Mouse (Mus musculus) heart, embryonic 11.5 days (tissue): ENCODE measurements at regions not wholly inside any gene's neighbourhood (a gene's known extent, or its start where the extent isn't known, plus 50 kb on each side); places are given as distances from the start of the nearest gene placed in this dataset.

Source experiments
- ATAC-seq: fragments of 200-750 bp; cut with Nextera tagmentation; replicated peaks from 2 replicates; pipeline ENCODE4 v1.8.0; 2017; ENCODE audit warnings: moderate library complexity; ENCODE audit not compliant: insufficient number of reproducible peaks, low FRiP score, low TSS enrichment
- H3K27ac ChIP-seq: fragments of 300-500 bp; sonication (generic); 2 replicates; pipeline ENCODE4 v1.5.1; 2014; ENCODE audit warnings: mild to moderate bottlenecking, low read depth, low read length
- H3K27me3 ChIP-seq: fragments of 300-500 bp; sonication (generic); 2 replicates; pipeline ENCODE4 v1.6.1; 2014; ENCODE audit warnings: mild to moderate bottlenecking, low read length, mixed read lengths; ENCODE audit not compliant: control insufficient read depth, insufficient read depth
- H3K36me3 ChIP-seq: fragments of 300-500 bp; sonication (generic); 2 replicates; pipeline ENCODE4 v1.6.1; 2014; ENCODE audit warnings: mild to moderate bottlenecking, low read length, moderate library complexity, mixed read lengths; ENCODE audit not compliant: control insufficient read depth, insufficient read depth
- H3K4me1 ChIP-seq: fragments of 300-500 bp; sonication (generic); 2 replicates; pipeline ENCODE4 v1.6.1; 2014; ENCODE audit warnings: low read length; ENCODE audit not compliant: control insufficient read depth, insufficient read depth
- H3K4me2 ChIP-seq: fragments of 300-500 bp; sonication (generic); 2 replicates; pipeline ENCODE4 v1.6.1; 2014; ENCODE audit warnings: mild to moderate bottlenecking, moderate library complexity
- H3K4me3 ChIP-seq: fragments of 300-500 bp; sonication (generic); 2 replicates; pipeline ENCODE4 v1.5.1; 2014; ENCODE audit warnings: low read depth, low read length
- H3K9ac ChIP-seq: fragments of 300-500 bp; sonication (generic); 2 replicates; pipeline ENCODE4 v1.6.1; 2014; ENCODE audit warnings: mild to moderate bottlenecking, low read depth, low read length, moderate library complexity
- H3K9me3 ChIP-seq: fragments of 300-500 bp; sonication (generic); replicated peaks from 2 replicates; pipeline ENCODE4 v1.6.1; 2016; ENCODE audit warnings: low read length; ENCODE audit not compliant: control insufficient read depth
- WGBS: fragments of 180-500 bp; shearing (Covaris S2); extraction: QIAGEN DNeasy Blood & Tissue Kit; methylation state at CpG from one replicate; pipeline ENCODE4 v1.1.7; 2014; ENCODE audit not compliant: insufficient replicate concordance; 5-methylcytosine and 5-hydroxymethylcytosine counted together

DNA sequence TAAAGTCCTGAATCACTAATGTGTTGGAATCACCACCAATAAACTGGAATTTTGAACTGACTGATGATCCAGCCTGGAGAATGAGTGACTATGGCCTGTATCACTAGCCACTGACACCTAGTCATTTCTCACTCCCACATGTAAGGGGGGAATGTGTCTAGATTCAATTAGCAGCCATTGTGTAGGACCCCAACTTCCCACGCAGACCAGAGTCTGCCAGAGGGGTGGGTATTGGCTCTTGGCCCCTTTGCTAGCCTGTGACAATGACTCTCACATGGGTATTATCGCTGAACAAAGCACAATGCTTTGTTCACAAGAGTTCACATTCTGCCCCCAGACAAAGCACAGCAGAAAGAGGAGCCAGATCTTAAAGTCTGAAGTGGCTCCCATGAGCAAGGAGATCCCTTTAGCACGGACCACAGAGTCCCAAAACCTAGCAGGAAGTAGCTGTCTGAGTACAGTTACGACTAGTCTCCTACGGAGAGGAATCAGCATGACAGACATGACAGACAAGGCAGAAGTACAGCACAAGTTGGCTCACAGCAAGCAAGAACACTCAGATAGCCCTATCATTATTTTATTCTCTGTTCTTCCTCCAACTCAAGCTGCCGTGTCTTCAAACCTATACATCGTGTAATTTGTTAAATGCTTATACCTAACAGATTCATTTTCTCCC is 130.0 kb upstream of the Foxq1 start:
- Histone ChIP-seq H3K4me3 (no peak overlapping the region), H3K27me3 (no peaks in the 10 kb centered on the region), H3K9me3 (no peaks in the 10 kb centered on the region), H3K4me2 (no peak overlapping the region), H3K9ac (no peak overlapping the region), H3K4me1 (no peaks in the 10 kb centered on the region), H3K27ac (no peak overlapping the region), H3K36me3 (no peaks in the 10 kb centered on the region)
- no peak for ATAC-seq
- WGBS, result 71% methylated on average over 7 of the region's 7 CpGs

DNA sequence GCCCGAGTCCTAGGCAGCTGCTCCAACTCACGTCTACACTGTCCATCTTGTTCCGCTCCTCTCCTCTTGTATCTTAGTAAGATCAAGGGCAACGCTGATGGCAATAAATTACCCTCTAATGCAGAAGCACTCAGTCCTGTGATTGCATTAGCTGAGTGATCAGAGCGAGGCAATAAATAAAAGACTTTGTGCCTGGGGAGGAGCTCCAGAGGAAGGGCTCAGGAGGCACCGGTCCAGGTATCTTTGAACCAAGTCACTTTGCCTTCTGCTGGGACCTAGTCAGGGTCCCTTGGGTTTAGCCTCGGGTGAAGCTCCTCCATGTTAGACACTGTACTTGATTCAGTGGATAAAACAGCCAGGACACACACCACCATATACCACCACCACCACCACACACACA is 119.5 kb upstream of the Foxq1 start:
- Histone ChIP-seq H3K9me3 (no peaks in the 10 kb centered on the region), H3K4me1 (no peaks in the 10 kb centered on the region), H3K27me3 (no peaks in the 10 kb centered on the region), H3K27ac (no peak overlapping the region), H3K9ac (no peak overlapping the region), H3K4me2 (no peak overlapping the region), H3K36me3 (no peaks in the 10 kb centered on the region), H3K4me3 (no peak overlapping the region)
- ATAC-seq, result no peak
- WGBS, result 79% methylated on average over 7 of the region's 7 CpGs

DNA sequence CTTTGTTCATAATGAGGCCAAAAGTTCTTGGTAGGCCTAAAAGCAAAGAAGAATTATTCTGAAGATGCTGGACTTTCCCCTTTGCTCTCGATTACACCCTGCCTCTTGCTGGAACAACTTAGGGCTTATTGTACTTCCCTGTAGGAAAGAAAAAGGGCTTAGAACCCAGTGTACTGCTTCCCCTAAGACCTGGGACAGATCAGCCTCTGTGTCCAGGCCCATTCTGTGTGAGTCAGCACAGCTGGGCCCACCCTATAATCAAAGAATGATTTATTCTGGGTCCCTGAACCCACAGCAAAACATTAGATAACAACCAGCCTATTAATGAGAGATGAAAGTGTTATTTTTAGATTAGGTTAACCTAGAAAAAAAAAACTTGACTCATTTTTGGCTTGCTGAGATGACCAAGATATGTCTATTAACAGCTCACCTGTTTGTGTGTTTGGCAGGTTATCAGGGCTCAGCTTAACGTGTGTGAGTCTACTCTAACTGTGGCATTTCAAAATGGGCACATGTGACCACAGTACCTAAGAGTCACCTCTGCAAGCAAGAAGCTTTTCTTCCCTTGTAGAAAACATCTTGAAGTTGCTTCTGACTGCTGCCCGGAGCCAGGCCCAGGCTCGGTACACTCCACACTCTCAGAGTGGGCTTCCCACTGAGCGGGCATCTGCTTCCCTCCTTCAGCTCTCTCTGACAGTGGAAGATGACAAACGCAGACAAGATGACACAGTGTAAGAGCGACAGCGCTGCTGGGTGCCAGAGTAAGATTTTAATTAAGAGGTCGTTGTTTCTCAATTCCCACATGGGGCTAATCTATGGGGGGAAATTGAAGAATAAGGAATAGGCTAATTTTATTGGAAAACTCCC is 115.9 kb upstream of the Foxq1 start:
- Histone ChIP-seq H3K27ac (no peak overlapping the region), H3K4me2 (no peak overlapping the region), H3K4me1 (no peaks in the 10 kb centered on the region), H3K9ac (no peak overlapping the region), H3K4me3 (no peak overlapping the region), H3K27me3 (no peaks in the 10 kb centered on the region; the same call in 1 of the 2 replicates), H3K36me3 (no peaks in the 10 kb centered on the region), H3K9me3 (no peaks in the 10 kb centered on the region)
- WGBS, result 68% methylated on average over 9 of the region's 9 CpGs
- ATAC-seq, result no peak

DNA sequence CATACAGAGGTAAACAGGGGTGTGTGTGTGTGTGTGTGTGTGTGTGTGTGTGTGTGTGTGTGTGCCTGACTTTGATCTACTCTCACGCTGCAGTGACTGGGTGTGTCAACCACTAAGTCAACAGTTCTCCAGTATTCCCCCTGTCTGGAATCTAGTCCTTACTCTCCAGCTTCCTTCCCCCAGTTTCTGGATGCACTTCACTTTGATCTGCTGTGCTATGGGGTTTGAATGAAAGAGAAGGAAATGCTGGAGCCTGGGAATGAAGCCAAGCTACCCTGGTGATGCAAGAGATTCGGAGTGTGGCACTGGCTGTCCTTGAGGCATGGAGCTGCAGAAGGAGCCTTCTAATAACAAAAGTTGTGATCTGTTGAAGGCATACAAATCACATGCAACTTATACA is 97.1 kb upstream of the Foxq1 start:
- H3K36me3 ChIP-seq, result no peaks in the 10 kb centered on the region
- no peak overlapping the region for H3K9ac ChIP-seq
- no peak overlapping the region for H3K27ac ChIP-seq
- 53% methylated on average over 2 of the region's 2 CpGs for WGBS
- no peak overlapping the region for H3K4me3 ChIP-seq
- no peak for ATAC-seq
- H3K4me1 ChIP-seq, result no peaks in the 10 kb centered on the region
- H3K9me3 ChIP-seq, result no peaks in the 10 kb centered on the region
- no peaks in the 10 kb centered on the region; the same call in 1 of the 2 replicates for H3K27me3 ChIP-seq
- H3K4me2 ChIP-seq, result no peak overlapping the region

DNA sequence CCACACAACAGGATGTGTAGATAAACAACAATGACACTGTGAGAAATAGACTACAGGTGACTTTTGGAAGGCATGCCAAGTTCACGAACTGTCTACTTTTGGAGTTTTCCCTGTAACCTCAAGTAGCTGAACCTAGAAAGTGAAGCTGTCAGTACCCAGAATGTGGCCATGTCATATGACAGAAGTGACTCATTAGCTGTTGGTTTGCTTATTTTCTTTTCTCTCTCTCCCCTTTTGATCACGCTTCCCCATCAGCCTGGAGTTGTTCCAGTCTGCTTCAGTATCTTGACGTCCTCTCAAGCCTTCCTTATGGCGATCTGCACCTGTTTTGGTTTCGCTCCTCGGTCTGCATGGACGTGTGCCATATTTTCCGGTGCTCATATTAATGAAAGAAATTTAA is 90.8 kb upstream of the Foxq1 start:
- H3K9ac ChIP-seq, result no peak overlapping the region
- ATAC-seq, result no peak
- H3K27me3 ChIP-seq, result no peaks in the 10 kb centered on the region; the same call in 1 of the 2 replicates
- H3K9me3 ChIP-seq, result no peaks in the 10 kb centered on the region
- no peak overlapping the region for H3K4me2 ChIP-seq
- H3K4me3 ChIP-seq, result no peak overlapping the region
- WGBS, result 73% methylated on average over 8 of the region's 8 CpGs
- no peaks in the 10 kb centered on the region for H3K4me1 ChIP-seq
- H3K27ac ChIP-seq, result no peak overlapping the region
- no peaks in the 10 kb centered on the region for H3K36me3 ChIP-seq

DNA sequence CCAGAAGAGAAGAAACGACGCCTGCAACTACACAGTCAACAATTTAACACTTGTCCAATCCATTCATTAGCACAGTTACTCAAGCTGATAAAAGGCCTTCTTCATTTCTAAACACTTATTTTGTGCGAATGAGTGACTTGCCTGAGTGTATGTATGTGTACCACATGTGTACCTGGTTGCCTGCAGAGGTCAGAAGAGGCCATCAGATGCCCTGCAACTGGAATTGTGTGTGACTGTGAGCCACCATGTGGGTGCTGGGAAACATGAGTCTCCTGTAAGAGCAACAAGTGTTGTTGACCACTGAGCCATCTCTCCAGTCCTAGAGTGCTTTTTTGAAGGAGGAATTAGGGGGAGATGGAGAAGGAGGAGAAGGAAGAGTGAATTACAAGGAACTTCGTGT is 90.2 kb upstream of the Foxq1 start:
- ATAC-seq, result no peak
- no peaks in the 10 kb centered on the region for H3K4me1 ChIP-seq
- 69% methylated on average over 4 of the region's 4 CpGs for WGBS

DNA sequence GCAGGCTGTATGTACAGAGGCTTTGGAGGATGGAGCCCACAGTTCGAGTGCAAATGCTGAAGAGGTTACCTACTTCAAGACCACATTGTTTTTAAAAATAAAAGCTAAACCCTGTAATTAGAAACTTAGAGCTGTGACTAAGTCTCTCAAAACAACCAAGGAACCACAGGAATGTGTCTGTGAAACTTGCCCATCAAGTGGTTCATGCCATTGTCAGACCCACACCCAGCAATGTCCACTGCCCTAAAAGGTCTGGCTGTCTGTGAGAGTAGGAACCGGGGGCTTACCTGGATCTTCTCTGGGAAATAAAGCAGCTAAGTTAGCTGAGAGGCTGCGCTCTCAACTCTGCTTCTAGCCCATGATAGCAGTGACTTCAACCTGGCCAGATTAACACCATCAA is 87.8 kb upstream of the Foxq1 start:
- H3K4me1 ChIP-seq, result no peaks in the 10 kb centered on the region
- H3K9ac ChIP-seq, result no peak overlapping the region
- H3K27ac ChIP-seq, result no peak overlapping the region
- H3K4me3 ChIP-seq, result no peak overlapping the region
- H3K4me2 ChIP-seq, result no peak overlapping the region
- no peak for ATAC-seq
- H3K9me3 ChIP-seq, result no peaks in the 10 kb centered on the region
- 82% methylated on average over 3 of the region's 3 CpGs for WGBS
- H3K27me3 ChIP-seq, result no peaks in the 10 kb centered on the region; the same call in 1 of the 2 replicates
- H3K36me3 ChIP-seq, result no peaks in the 10 kb centered on the region

More for the DNA sequence above, 90.2 kb upstream of the Foxq1 start:
- Histone ChIP-seq H3K4me3 (no peak overlapping the region), H3K27ac (no peak overlapping the region), H3K4me2 (no peak overlapping the region), H3K9ac (no peak overlapping the region), H3K9me3 (no peaks in the 10 kb centered on the region), H3K27me3 (no peaks in the 10 kb centered on the region; the same call in 1 of the 2 replicates), H3K36me3 (no peaks in the 10 kb centered on the region)

DNA sequence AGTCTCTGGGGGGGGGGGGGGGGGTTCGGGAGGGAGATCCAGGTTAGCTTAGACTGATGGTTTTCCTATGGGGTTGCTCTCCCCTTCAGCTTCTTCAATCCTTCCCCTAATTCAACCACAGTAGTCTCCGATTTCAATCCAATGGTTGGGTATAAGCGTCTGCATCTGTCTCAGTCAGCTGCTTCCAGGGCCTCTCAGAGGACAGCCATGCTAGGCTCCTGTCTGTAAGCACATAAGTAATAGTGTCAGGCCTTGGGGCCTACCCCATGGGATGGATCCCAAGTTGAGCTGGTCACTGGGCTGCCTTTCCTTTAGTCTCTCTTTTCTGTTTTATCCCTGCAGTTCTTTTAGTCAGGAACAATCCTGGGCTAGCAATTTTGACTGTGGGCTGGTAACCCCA is 87.0 kb upstream of the Foxq1 start:
- WGBS, result 70% methylated on average over 3 of the region's 3 CpGs
- ATAC-seq, result no peak
- Histone ChIP-seq H3K9ac (no peak overlapping the region), H3K27ac (no peak overlapping the region), H3K36me3 (no peaks in the 10 kb centered on the region), H3K27me3 (no peaks in the 10 kb centered on the region; the same call in 1 of the 2 replicates), H3K4me3 (no peak overlapping the region), H3K9me3 (no peaks in the 10 kb centered on the region), H3K4me1 (no peaks in the 10 kb centered on the region), H3K4me2 (no peak overlapping the region)
